Mouse (Mus musculus): ENCODE data around the gene Trim65.

Trim65 gene

GRCm38 (mm10) chr11:116087194-116088130 is 43.5 kb downstream of the Trim65 start:
- peak; percentile 92 to 94 for DNase-seq

DNA sequence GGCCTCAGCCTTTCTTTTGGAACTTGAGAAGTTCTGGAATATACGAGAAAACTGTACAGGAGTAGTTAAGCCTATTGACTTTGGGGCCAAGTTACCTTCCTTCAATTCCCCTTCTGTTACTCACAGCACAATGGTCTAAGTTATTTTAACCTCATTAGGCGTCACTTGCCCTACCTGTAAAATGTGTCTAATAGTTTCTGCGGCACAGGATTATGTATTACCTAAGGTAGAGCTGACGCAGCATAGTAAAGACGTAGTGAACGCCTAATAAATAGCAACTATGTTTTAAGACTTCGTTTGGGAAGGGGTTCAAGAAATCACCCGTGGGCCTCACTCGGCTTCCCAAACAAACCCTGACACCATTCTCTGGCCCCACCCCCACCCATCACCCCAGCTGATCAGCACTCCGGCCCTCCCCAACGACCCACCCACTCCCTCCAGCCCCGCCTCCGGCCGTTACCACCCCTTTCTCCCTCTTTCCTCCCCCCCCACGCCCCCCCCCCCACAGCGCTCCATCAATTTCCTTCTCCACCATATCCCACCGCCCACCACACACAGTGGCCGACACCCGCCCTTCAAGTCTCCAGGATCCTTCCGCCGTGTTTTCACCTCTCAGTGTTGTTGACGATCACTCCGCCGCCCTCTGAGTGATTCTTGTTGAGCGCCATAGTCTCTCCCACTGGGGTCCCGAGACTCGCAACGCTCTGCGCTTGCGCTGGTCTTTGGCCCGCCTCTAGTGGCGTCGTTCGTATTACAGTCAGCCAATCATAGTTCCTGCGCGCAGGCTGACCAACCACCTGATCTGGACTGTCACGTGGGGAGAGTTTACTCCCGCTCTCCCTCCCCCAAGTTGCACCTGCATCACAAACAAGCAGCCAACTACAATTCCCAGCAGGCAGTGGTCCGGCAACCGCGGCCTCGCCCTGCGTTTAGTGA is 44.4 kb downstream of the Trim65 start, which contains the start of gene Wbp2:
Gene Wbp2 (minus strand): TSS at position 738 of the 936 bp plus-strand sequence.
- DNase-seq = peak; percentile 94 to 99

GRCm38 (mm10) chr11:116084166-116084565 is 46.8 kb downstream of the Trim65 start:
- no peak for DNase-seq

GRCm38 (mm10) chr11:116083096-116083672 is 47.7 kb downstream of the Trim65 start:
- DNase-seq = peak in 1 of 2 experiments; percentile 37

DNA sequence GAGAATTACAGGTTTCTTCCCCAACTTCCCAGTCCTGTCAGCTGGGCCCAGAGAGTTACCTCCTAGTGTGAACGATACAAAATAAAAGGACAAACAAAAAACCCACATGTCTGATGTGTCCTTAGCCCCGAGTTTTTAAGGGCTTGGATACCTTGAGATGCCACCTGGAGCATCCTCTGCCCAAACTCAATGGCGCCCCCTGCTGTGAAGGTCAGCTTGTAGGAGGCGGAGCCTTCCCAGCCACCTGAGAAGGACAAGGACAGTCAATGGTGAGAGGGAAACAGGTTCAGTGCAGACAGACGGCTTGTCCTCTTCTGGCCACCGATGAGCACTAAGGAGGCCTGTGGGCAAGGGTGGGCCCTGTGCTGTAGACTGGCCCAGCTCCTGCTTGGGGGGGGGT is 49.8 kb downstream of the Trim65 start:
- DNase-seq = peak; percentile 79 to 80

- peak; percentile 62 to 66 for DNase-seq
Observed at GRCm38 (mm10) chr11:116079511-116079910, 51.4 kb downstream of the Trim65 start.

- peak in 1 of 2 experiments; percentile 36 for DNase-seq
Observed at GRCm38 (mm10) chr11:116078676-116079320, 52.1 kb downstream of the Trim65 start.

DNA sequence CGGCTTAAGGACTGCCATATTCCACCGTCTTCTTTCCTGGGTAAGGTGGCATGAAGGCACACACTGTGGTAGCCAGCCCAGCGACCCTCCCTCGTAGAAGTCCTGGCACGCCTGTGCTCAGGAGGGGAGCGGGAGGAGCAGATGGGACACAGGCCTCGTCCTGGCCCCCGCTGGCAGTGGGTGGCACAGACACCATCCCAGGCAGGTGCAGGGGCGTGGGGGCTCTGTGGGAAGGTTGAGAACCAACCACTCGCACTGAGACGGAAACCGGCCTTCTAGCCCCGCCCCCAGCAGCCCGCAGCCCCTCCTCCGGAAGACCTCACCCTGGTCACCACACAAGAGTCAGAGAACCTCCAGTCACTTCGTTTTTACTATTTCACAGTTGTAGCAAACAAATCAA is 52.7 kb downstream of the Trim65 start:
- no peak for DNase-seq

DNA sequence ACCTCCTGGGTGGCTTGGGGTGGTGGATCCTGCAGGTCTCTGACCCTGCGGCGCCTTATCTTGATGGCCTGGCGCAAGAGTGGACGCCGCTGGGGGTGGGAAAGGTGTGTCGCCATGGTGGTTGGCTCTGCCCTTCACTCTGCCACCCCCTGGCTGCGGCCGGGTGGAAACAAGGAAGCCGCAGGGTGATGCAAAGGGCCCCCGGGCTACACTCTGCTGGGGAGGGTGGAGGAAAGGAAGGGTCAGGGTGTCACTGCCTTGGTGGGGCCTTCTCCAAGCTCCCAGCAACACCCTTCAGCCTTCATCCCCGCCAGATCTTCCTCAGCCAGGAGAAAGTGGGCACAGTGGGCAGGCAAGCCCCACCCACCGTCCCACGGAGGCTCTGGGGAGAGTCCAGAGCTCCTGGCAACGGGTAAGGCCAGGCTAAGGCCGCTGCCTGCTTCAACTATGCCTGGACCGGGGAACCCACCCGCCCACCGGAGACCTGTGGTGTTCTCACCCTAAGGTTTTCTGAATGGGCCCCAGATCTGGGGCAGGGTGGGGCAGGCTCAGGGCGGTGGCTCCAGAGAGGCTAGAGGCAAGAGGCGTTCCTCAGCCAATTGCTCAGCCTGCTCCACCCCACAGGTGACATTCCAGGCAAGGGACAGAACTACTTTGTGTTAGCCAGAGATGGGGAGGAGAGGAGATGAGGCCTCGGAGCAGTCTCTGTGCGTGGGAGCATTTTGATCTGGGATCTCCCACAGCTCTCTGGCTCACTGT is 53.3 kb downstream of the Trim65 start, which contains the start of gene Unc13d:
Gene Unc13d (minus strand): TSS at position 516 of the 759 bp plus-strand sequence.
- DNase-seq = peak in 1 of 2 experiments; percentile 42

DNA sequence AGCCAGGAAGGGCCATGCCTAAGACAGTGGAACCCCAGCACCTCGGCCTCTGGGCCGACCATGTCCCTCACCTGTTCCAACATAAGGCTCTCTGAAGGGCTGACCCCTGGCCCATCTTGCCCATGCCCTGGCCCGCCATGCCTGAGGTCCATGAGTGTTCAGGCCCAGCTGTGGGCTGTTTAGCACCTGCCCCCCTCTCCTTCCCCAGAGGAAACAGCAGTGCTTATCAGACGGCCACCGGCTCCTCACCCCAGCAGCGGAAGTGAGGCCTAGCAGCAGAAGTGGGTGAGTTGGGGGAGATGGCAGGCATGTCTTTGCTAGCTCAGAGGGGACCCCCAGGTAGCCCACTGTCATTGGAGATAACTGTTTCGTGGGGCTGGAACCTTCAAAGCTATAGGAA is 54.1 kb downstream of the Trim65 start:
- DNase-seq = peak in 1 of 2 experiments; percentile 17

DNA sequence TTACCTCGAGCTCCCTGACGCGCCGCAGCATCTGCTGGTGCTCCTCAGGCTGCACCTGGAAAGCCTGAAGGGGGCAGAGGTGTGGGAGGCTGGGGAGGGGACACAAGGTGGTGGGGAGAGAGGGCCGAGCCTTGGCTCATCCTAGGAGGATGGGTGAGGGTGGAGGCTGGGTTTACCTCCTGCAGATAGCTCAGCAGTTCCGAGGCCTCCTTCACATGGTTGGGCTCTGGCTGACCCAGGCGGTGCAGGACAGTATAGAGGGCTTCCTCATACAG is 54.7 kb downstream of the Trim65 start:
- peak in 1 of 2 experiments; percentile 5 for DNase-seq

- no peak for DNase-seq
Observed at GRCm38 (mm10) chr11:116075539-116076265, 55.2 kb downstream of the Trim65 start.

DNA sequence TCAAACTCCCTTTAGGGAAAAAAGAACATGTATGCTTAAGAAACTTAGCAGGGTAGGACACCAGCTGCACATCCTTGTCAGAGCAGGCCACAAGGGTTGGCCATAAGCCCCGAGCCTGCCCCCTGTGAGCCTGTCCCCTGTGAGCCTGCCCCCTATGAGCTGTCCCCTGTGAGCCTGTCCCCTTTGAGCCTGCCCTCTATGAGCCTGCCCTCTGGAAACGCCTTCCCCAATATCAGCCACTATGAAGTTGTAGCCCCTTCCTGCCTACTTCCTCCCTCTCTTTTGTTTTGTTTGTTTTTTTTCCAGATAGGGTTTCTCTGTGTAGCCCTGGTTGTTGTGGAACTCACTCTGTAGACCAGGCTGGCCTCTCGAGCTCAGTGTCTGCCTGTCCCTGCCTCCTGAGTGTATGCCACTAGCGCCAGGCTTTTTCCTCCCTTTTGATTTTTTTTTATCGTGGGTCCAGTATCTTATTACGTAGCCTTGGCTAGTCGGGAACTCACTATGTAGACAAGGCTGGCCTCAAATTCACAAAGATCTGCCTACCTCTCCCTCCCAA is 56.4 kb downstream of the Trim65 start:
- DNase-seq = no peak

- DNase-seq = no peak
Observed at GRCm38 (mm10) chr11:116072608-116073007, 58.3 kb downstream of the Trim65 start.
